Mouse (Mus musculus) ES-E14 (cell line): ENCODE measurements at regions not wholly inside any gene's neighbourhood (a gene's known extent, or its start where the extent isn't known, plus 50 kb on each side); places are given as distances from the start of the nearest gene placed in this dataset.

Source experiments
- CHD2 ChIP-seq: IDR thresholded peaks from 2 replicates; pipeline ENCODE4 v1.6.1; 2014; ENCODE audit warnings: mild to moderate bottlenecking, low read depth, low read length, inconsistent platforms
- MAFK ChIP-seq: IDR thresholded peaks from 2 replicates; pipeline ENCODE4 v1.6.1; 2014; ENCODE audit warnings: mild to moderate bottlenecking, low read depth, low read length, inconsistent platforms; ENCODE audit not compliant: insufficient read depth

- TF ChIP-seq CHD2 (no peak), MAFK (peak; percentile 100)
These were observed 232.4 kb upstream of the 1700012A03Rik start for GRCm38 (mm10) chr6:31817640-31818039.
